Mouse (Mus musculus) heart, adult 9 months (tissue): ENCODE results near the gene Ppp2r2c.

Experiments used
- DNase-seq, 2 experiments: peaks; one replicate each; pipeline ENCODE4 v3.0.0; 2022; ENCODE audit warnings: low spot score in 2 of 2

The Ppp2r2c gene

DNA sequence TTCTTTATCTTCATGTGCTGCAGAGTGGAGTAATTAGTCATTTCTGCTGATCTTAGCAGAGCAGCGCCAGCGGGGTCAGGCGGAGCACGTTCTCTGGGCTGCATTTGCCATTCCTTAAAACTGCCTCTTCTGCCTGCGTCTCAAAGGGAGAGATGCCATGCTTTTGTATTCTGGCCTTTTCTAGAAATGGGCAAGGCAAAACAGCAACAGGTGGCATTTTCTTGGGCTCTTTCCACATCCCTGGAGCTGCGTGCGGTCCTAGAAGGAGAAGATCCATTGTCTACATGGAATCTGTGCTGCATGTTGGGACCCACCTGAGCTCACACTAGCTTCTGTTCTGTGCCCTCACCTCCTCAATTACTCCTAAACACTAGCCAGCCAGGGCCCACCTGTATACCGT, 29.7 kb downstream of the Ppp2r2c start:
- no peak for DNase-seq

GRCm38 (mm10) chr5:36898415-36899109, 30.2 kb downstream of the Ppp2r2c start:
- no peak for DNase-seq

DNA sequence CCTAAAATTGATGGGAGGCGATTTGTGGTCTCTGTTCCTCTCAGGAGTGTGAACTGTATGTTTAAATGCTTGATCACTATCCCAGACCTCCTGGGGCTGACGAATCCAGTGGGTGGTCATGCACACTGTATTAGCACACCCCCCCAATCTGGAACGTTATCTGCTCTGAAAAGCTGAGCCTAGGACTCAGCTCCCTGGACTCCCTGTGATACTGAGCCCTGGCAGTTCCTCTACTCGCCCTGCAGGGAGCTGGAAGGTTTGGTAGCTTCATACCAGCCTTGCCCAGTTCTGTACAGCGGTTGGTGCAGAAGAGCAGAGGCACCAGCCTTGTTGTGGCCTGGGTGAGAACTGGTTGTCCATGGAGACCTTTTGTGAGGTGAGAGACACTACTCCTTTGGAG, 31.1 kb downstream of the Ppp2r2c start:
- no peak for DNase-seq

GRCm38 (mm10) chr5:36900189-36900619, 31.9 kb downstream of the Ppp2r2c start:
- peak; percentile 19 to 31 for DNase-seq

GRCm38 (mm10) chr5:36902807-36903206, 34.5 kb downstream of the Ppp2r2c start:
- no peak for DNase-seq

DNA sequence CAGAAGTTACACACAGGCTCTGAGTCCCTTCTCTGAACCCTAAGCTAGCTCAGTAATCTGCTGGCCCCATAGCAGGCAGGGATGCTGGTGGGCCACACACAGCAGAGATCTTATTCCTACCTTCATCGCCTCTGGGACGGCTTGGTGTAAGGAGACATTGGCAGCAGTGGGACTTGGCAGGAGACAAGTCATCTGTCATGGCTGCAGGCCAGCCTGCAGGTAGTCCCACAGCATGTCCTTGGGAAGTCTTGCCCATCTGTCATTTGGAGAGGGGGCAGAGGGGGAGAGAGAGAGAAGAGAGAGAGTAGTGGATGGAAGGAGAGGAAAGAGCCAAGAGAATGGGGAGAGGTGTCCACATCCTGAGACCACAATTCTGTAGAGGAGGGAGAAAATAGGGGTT, 35.8 kb downstream of the Ppp2r2c start:
- no peak for DNase-seq

GRCm38 (mm10) chr5:36904703-36905102, 36.4 kb downstream of the Ppp2r2c start:
- no peak for DNase-seq

DNA sequence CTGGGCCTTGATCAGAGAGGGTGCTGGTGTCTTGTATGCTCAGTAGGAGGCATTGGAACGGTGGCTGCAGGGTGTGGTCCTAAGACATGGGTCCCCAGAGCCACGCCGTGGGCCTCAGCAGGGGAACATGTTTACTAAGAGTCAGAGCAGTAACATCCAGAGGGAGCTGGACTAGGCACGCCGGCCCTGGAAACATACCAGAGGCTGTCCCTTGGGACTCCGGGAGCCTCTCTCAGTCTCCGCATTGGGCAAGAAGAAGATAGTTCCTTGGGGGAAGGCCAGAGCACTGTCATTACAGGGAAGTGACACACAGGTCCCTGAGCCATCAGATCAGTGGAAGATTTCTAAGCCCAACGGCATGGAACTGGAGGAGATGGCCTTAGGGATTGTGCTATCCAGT, 36.9 kb downstream of the Ppp2r2c start:
- peak; percentile 13 to 30 for DNase-seq

DNA sequence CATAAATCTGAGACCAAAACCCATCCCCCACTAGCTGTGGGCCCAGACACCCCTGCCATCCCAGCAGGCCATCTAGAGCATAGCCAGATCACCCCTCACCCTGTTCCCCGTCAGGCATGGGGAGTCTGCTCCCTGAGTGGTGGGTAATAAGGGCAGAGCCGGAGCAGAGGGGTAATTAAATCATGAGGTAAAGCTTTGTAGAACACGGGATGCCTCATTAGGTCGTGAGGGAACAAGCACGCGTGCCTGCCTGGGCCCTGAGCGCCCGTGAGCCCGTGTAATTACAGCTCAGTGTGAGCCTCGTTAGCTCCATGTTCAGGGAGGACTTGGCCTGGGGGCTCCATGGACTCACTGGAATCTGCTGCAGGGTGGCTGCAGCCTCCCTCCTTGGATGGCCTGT, 39.4 kb downstream of the Ppp2r2c start:
- DNase-seq, result no peak

GRCm38 (mm10) chr5:36909545-36909944, 41.2 kb downstream of the Ppp2r2c start:
- no peak for DNase-seq

- DNase-seq, result no peak
These were observed 42.7 kb downstream of the Ppp2r2c start for GRCm38 (mm10) chr5:36910980-36911379.

DNA sequence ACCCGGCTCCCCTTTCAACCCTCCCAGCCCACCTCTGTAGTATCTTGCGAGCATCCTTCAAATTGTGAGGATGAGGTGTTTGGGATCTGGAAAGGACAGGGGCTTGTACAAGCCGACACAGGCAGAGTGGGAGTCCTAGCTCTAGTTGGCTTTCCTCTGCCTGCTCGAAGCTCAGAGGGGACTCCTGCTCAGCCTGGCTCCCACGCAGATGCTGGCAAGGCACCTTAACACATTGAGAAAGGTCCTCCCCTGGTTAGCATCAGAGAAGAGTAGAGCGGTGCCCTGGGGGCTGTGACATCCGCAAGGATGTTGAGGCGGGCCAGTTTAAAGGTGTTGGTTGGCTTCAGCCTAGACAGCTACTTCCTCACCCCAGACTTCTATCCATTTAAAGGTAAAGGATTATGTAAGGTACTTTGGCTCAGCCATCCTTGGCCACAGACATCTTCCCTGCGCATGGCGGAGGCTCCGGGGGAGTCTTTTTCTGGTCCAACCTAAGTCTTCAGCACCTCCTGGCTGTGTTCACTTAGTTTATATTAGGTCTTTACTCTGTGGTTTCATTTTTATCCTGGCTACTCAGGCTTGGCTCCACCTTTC, 43.5 kb downstream of the Ppp2r2c start:
- DNase-seq, result no peak

DNA sequence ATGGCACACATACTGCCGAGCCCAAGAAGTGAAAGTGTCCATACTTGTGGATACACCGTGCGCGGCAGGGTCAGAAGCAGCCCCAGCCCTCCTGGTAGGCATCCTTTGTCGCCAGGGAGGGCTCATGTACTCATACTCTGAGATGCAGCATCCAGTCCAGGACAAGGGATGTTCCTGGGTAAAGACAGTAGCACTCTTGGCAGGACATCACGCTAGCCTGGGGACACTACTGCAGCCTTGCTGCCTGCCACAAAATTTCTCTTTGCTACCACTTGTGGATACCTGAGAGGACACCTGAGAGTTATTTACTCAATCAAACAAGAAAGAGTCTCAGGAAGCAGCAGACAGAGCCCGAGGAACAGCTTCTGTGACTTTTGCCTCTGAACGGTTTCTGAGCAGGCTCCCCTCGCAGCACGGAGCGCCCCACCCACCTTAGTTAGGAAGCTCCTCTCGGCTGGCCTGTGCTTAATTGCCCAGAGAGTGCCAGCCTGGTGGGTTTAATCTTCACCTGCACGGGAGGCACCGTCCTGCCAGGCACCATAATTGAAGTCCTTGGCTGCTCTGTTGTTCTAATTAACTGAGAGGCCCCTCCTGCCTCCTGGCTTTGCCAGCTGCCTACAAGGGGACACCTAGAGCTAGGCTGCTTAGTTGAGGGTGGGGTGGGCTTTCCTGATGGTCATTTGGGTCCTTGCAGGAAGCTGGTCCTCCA, 44.4 kb downstream of the Ppp2r2c start:
- DNase-seq, result no peak

GRCm38 (mm10) chr5:36915256-36915655, 46.9 kb downstream of the Ppp2r2c start:
- no peak for DNase-seq

DNA sequence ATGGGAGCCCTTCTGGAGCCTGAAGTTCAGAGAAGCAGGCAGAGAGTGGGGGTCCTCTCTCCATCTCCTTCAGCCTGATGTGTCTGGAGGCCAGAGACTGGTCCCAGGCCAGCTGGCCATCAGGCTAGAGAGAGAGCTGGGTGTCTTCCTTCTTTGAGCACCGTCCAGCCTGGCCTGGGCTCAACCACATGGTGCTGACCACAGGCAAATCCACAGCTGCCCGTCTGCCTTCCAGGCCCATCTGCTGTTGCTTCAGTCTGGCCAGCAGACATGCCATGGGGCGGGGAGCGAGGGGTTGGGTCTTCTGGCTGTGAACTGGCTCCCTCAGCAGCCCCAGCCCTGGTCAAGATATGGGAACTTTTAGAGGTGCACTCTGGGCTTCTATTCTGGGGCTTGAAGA, 48.3 kb downstream of the Ppp2r2c start:
- DNase-seq, result no peak

DNA sequence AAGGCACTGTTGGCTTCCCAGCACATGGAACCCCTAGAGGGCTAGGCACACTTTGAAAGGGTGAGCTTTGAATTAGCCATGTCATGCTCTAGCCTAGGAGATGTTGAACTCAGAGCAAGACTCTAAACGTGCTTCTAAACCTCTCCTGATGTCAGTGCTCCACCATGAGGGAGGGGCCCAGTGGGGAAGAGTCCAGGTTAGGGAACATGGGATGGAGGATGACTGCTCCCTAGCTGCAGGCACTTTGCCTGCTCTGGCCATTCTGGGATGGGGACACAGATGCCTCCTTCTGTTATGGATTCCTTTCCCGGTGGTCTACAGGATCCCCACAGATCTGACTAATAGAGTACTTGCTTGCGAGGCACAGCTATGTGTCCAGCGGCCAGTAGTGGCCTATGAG, 48.9 kb downstream of the Ppp2r2c start:
- no peak for DNase-seq

DNA sequence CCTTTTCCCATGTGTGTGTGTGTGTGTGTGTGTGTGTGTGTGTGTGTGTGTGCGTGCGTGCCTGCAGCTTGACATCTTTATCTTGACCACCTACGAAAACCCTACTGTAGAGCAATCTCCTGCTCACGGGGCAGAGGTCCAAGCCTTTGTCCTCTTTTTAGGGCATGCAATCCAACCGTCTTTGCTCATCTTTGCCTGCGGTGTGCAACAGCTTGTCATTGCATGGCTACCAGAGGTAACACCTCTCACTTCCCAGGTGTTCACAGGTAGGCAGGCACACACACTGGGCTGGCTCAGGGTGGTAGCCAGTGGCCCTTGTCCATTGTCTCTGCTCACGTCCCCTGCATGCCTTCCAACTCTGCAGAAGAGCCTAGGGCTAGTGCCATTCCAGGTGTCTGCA, 49.7 kb downstream of the Ppp2r2c start:
- DNase-seq, result no peak

DNA sequence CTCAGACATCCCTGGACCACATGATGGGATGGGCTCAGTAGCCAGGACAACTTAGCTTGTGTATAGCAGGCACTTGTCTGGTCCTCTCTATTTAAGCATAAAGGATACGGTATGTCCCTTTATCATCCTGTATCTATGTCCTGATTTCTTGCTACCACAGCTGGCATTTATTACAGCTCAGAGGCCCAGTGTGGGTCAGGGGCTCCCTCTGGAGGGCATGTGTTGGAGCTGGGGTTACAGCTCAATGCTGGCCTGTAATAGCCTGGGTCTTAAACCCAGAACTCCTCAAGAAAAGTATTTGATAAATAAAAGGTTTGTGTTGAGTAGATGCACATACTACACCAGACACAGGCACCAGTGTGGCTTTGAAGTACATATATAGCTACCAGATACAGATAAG, 51.8 kb downstream of the Ppp2r2c start:
- DNase-seq, result no peak

DNA sequence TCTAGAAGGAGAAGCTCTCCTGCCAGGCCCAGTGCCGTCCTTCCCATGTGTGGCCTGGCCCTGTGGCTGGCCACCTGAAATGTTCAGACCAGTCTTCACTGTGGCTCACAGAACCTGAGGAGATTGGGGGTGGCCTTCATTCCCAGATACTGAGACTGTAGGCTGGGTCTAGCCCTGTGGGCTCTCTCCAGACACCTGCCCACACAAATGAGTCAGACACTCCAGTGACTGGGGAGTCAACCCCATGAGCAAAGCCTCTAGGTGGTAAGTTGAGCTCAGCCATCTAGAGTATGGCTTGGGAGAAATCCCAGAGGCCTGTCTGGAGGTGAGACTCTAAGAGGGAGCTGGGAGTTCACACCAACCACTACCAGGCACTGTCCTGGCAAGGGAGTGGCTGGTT, 53.6 kb downstream of the Ppp2r2c start:
- no peak for DNase-seq

DNA sequence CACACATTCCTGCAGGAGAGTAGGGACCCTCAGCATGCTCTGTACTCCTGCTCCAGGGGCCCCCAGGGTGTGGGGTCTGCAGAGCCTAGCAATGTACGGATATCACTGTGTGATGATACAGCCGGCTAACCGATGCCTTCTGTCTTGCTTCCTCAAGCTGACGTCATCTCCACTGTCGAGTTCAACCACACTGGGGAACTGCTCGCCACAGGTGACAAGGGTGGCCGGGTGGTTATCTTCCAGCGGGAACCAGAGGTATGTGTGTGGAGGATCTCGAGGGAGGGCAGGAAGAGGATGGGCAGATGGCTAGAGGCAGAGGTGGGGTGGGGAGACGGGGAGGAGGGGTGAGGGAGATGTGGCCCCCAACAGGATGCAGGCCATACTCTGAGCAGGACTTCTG, 54.5 kb downstream of the Ppp2r2c start:
- DNase-seq, result no peak

- peak; percentile 43 to 61 for DNase-seq
These were observed 55.8 kb downstream of the Ppp2r2c start for GRCm38 (mm10) chr5:36923826-36924700.

GRCm38 (mm10) chr5:36928701-36929100, 60.4 kb downstream of the Ppp2r2c start:
- no peak for DNase-seq
